Mouse (Mus musculus): ENCODE measurements around the gene Acad11. TPM values are rescaled to one million over a fixed set of nuclear protein-coding genes. Genes with fewer than 3 reads are reported as not detected.

The Acad11 gene
- polyA plus RNA-seq, 1 experiment from 2014 or later = 8.3 TPM

Other genes with a start within 250 kb of the Acad11 start
- 4.1 and 4.8 TPM in 2 replicates for gene Nphp3, start 60.8 kb upstream of the Acad11 start, polyA plus RNA-seq (2015; fragmentation: Nextera tagmentation; extraction: Ambion mirVana)
- gene Gm28305, start 22.7 kb upstream of the Acad11 start, polyA plus RNA-seq (2015; fragmentation: Nextera tagmentation; extraction: Ambion mirVana) = not detected in 2 replicates
- gene Uba5, start 243 bp upstream of the Acad11 start, polyA plus RNA-seq (2015; fragmentation: Nextera tagmentation; extraction: Ambion mirVana) = 34.8 and 35.6 TPM in 2 replicates
- gene Ackr4, start 63.6 kb downstream of the Acad11 start, polyA plus RNA-seq (2015; fragmentation: Nextera tagmentation; extraction: Ambion mirVana) = 2.4 and 2.5 TPM in 2 replicates
- gene Dnajc13, start 199.6 kb downstream of the Acad11 start, polyA plus RNA-seq (2015; fragmentation: Nextera tagmentation; extraction: Ambion mirVana) = 14.5 and 15.1 TPM in 2 replicates